Mouse (Mus musculus): ENCODE measurements around the gene Sh3glb2. TPM values are rescaled to one million over a fixed set of nuclear protein-coding genes. Genes with fewer than 3 reads are reported as not detected.

The Sh3glb2 gene
- polyA plus RNA-seq, 1 experiment from 2014 or later, result 106 TPM

- DNase-seq (ENCODE audit: low spot score), result no peak
- no peak for ATAC-seq
- H3K4me2 ChIP-seq (ENCODE audit: low read length), result no peak overlapping the region
- 59% methylated on average over 4 of the region's 4 CpGs for WGBS
- H3K27ac ChIP-seq (ENCODE audit: low read depth, low read length), result no peak overlapping the region
- no peaks in the 10 kb centered on the region for H3K9me3 ChIP-seq (replicated peaks; ENCODE audit: control insufficient read depth, low read length)
- 0 out of 2 replicates have a peak overlapping the region, but pooled peaks have one; percentile 1 for H3K9ac ChIP-seq (ENCODE audit: low read length)
- H3K36me3 ChIP-seq (ENCODE audit: control insufficient read depth, insufficient read depth, low read length), result peaks cover 36% of the 10 kb centered on the region
- no peak overlapping the region for H3K4me3 ChIP-seq (ENCODE audit: low read depth, low read length)
- H3K27me3 ChIP-seq (replicated peaks; ENCODE audit: control insufficient read depth, insufficient read depth, low read length), result no peaks in the 10 kb centered on the region
- peaks cover 4% of the 10 kb centered on the region; the same call in 1 of the 2 replicates for H3K4me1 ChIP-seq (ENCODE audit: control insufficient read depth, insufficient read depth, low read length)
Observed at GRCm38 (mm10) chr2:30356266-30356665, 2.9 kb downstream of the Sh3glb2 start.

- H3K4me3 ChIP-seq (ENCODE audit: low read depth, low read length), result no peak overlapping the region
- no peak overlapping the region for H3K27ac ChIP-seq (ENCODE audit: low read depth, low read length)
- H3K4me2 ChIP-seq (ENCODE audit: low read length), result no peak overlapping the region
- DNase-seq (ENCODE audit: low spot score) (no peak), ATAC-seq (no peak)
- H3K4me1 ChIP-seq (ENCODE audit: control insufficient read depth, insufficient read depth, low read length), result peaks cover 4% of the 10 kb centered on the region; the same call in 1 of the 2 replicates
- peaks cover 40% of the 10 kb centered on the region for H3K36me3 ChIP-seq (ENCODE audit: control insufficient read depth, insufficient read depth, low read length)
- H3K9me3 ChIP-seq (replicated peaks; ENCODE audit: control insufficient read depth, low read length), result no peaks in the 10 kb centered on the region
- WGBS, result 62% methylated on average over 4 of the region's 4 CpGs
- H3K9ac ChIP-seq (ENCODE audit: low read length), result no peak overlapping the region
- no peaks in the 10 kb centered on the region for H3K27me3 ChIP-seq (replicated peaks; ENCODE audit: control insufficient read depth, insufficient read depth, low read length)
Observed at GRCm38 (mm10) chr2:30355861-30356260, 3.3 kb downstream of the Sh3glb2 start.

- H3K27ac ChIP-seq (ENCODE audit: low read depth, low read length), result no peak overlapping the region
- DNase-seq (ENCODE audit: low spot score), result no peak
Observed at GRCm38 (mm10) chr2:30351149-30351548, 8.0 kb downstream of the Sh3glb2 start.

GRCm38 (mm10) chr2:30349196-30349595 is 9.9 kb downstream of the Sh3glb2 start:
- H3K27ac ChIP-seq (ENCODE audit: low read depth, low read length), result no peak overlapping the region
- no peak for ATAC-seq
- no peak for DNase-seq (ENCODE audit: low spot score)
- no peak overlapping the region for H3K4me3 ChIP-seq (ENCODE audit: low read depth, low read length)
- no peaks in the 10 kb centered on the region for H3K9me3 ChIP-seq (replicated peaks; ENCODE audit: control insufficient read depth, low read length)
- H3K4me2 ChIP-seq (ENCODE audit: low read length), result no peak overlapping the region
- peaks cover 97% of the 10 kb centered on the region for H3K36me3 ChIP-seq (ENCODE audit: control insufficient read depth, insufficient read depth, low read length)
- H3K9ac ChIP-seq (ENCODE audit: low read length), result no peak overlapping the region
- H3K4me1 ChIP-seq (ENCODE audit: control insufficient read depth, insufficient read depth, low read length), result no peaks in the 10 kb centered on the region
- H3K27me3 ChIP-seq (replicated peaks; ENCODE audit: control insufficient read depth, insufficient read depth, low read length), result no peaks in the 10 kb centered on the region
- WGBS, result 89% methylated on average over 6 of the region's 6 CpGs

More at GRCm38 (mm10) chr2:30351149-30351548, 8.0 kb downstream of the Sh3glb2 start:
- H3K4me1 ChIP-seq (ENCODE audit: control insufficient read depth, insufficient read depth, low read length), result no peaks in the 10 kb centered on the region
- peaks cover 86% of the 10 kb centered on the region for H3K36me3 ChIP-seq (ENCODE audit: control insufficient read depth, insufficient read depth, low read length)
- H3K9me3 ChIP-seq (replicated peaks; ENCODE audit: control insufficient read depth, low read length), result no peaks in the 10 kb centered on the region
- H3K4me3 ChIP-seq (ENCODE audit: low read depth, low read length), result no peak overlapping the region
- ATAC-seq, result no peak
- H3K4me2 ChIP-seq (ENCODE audit: low read length), result no peak overlapping the region
- H3K27me3 ChIP-seq (replicated peaks; ENCODE audit: control insufficient read depth, insufficient read depth, low read length), result no peaks in the 10 kb centered on the region
- WGBS, result 81% methylated on average over 2 of the region's 2 CpGs
- no peak overlapping the region for H3K9ac ChIP-seq (ENCODE audit: low read length)

GRCm38 (mm10) chr2:30345971-30346676 is 13.0 kb downstream of the Sh3glb2 start:
- 86% methylated on average over 7 of the region's 7 CpGs for WGBS
- no peak overlapping the region for H3K4me3 ChIP-seq (ENCODE audit: low read depth, low read length)
- H3K4me2 ChIP-seq (ENCODE audit: low read length), result no peak overlapping the region
- H3K27ac ChIP-seq (ENCODE audit: low read depth, low read length), result no peak overlapping the region
- no peak for DNase-seq (ENCODE audit: low spot score)
- H3K4me1 ChIP-seq (ENCODE audit: control insufficient read depth, insufficient read depth, low read length), result no peaks in the 10 kb centered on the region
- ATAC-seq, result no peak
- no peaks in the 10 kb centered on the region for H3K9me3 ChIP-seq (replicated peaks; ENCODE audit: control insufficient read depth, low read length)
- peaks cover 99% of the 10 kb centered on the region for H3K36me3 ChIP-seq (ENCODE audit: control insufficient read depth, insufficient read depth, low read length)
- H3K9ac ChIP-seq (ENCODE audit: low read length), result no peak overlapping the region
- no peaks in the 10 kb centered on the region for H3K27me3 ChIP-seq (replicated peaks; ENCODE audit: control insufficient read depth, insufficient read depth, low read length)

- DNase-seq (ENCODE audit: low spot score) (no peak), ATAC-seq (no peak; the same call in 1 of the 2 replicates)
- no peak overlapping the region for H3K4me2 ChIP-seq (ENCODE audit: low read length)
- no peak overlapping the region for H3K9ac ChIP-seq (ENCODE audit: low read length)
- H3K27ac ChIP-seq (ENCODE audit: low read depth, low read length), result 0 out of 2 replicates have a peak overlapping the region, but pooled peaks have one; percentile 1
- no peak overlapping the region for H3K4me3 ChIP-seq (ENCODE audit: low read depth, low read length)
- H3K27me3 ChIP-seq (replicated peaks; ENCODE audit: control insufficient read depth, insufficient read depth, low read length), result no peaks in the 10 kb centered on the region
- peaks cover 99% of the 10 kb centered on the region for H3K36me3 ChIP-seq (ENCODE audit: control insufficient read depth, insufficient read depth, low read length)
- H3K9me3 ChIP-seq (replicated peaks; ENCODE audit: control insufficient read depth, low read length), result no peaks in the 10 kb centered on the region
- H3K4me1 ChIP-seq (ENCODE audit: control insufficient read depth, insufficient read depth, low read length), result no peaks in the 10 kb centered on the region
- WGBS, result 68% methylated on average over 14 of the region's 14 CpGs
Observed at GRCm38 (mm10) chr2:30343601-30344137, 15.5 kb downstream of the Sh3glb2 start.

GRCm38 (mm10) chr2:30342544-30342943 is 16.6 kb downstream of the Sh3glb2 start:
- Histone ChIP-seq H3K27ac (ENCODE audit: low read depth, low read length) (no peak overlapping the region), H3K9ac (ENCODE audit: low read length) (no peak overlapping the region), H3K9me3 (replicated peaks; ENCODE audit: control insufficient read depth, low read length) (no peaks in the 10 kb centered on the region), H3K27me3 (replicated peaks; ENCODE audit: control insufficient read depth, insufficient read depth, low read length) (no peaks in the 10 kb centered on the region), H3K36me3 (ENCODE audit: control insufficient read depth, insufficient read depth, low read length) (peaks cover 98% of the 10 kb centered on the region), H3K4me3 (ENCODE audit: low read depth, low read length) (no peak overlapping the region), H3K4me2 (ENCODE audit: low read length) (no peak overlapping the region), H3K4me1 (ENCODE audit: control insufficient read depth, insufficient read depth, low read length) (no peaks in the 10 kb centered on the region)
- ATAC-seq (no peak), DNase-seq (ENCODE audit: low spot score) (no peak)
- 91% methylated on average over 7 of the region's 7 CpGs for WGBS

GRCm38 (mm10) chr2:30342061-30342460 is 17.1 kb downstream of the Sh3glb2 start:
- ATAC-seq, result no peak
- H3K4me1 ChIP-seq (ENCODE audit: control insufficient read depth, insufficient read depth, low read length), result no peaks in the 10 kb centered on the region
- DNase-seq (ENCODE audit: low spot score), result no peak
- no peaks in the 10 kb centered on the region for H3K9me3 ChIP-seq (replicated peaks; ENCODE audit: control insufficient read depth, low read length)
- WGBS, result 92% methylated on average over 3 of the region's 3 CpGs
- no peak overlapping the region for H3K9ac ChIP-seq (ENCODE audit: low read length)
- H3K4me2 ChIP-seq (ENCODE audit: low read length), result no peak overlapping the region
- H3K27me3 ChIP-seq (replicated peaks; ENCODE audit: control insufficient read depth, insufficient read depth, low read length), result no peaks in the 10 kb centered on the region
- no peak overlapping the region for H3K27ac ChIP-seq (ENCODE audit: low read depth, low read length)
- H3K36me3 ChIP-seq (ENCODE audit: control insufficient read depth, insufficient read depth, low read length), result peaks cover 98% of the 10 kb centered on the region
- H3K4me3 ChIP-seq (ENCODE audit: low read depth, low read length), result no peak overlapping the region

GRCm38 (mm10) chr2:30337179-30337578 is 22.0 kb downstream of the Sh3glb2 start:
- no peak overlapping the region for H3K9ac ChIP-seq (ENCODE audit: low read length)
- WGBS, result 89% methylated on average over 12 of the region's 12 CpGs

More at GRCm38 (mm10) chr2:30337179-30337578, 22.0 kb downstream of the Sh3glb2 start:
- H3K4me3 ChIP-seq (ENCODE audit: low read depth, low read length), result no peak overlapping the region
- peaks cover 98% of the 10 kb centered on the region for H3K36me3 ChIP-seq (ENCODE audit: control insufficient read depth, insufficient read depth, low read length)
- H3K27me3 ChIP-seq (replicated peaks; ENCODE audit: control insufficient read depth, insufficient read depth, low read length), result no peaks in the 10 kb centered on the region
- H3K4me1 ChIP-seq (ENCODE audit: control insufficient read depth, insufficient read depth, low read length), result no peaks in the 10 kb centered on the region
- DNase-seq (ENCODE audit: low spot score) (no peak), ATAC-seq (no peak)
- no peak overlapping the region for H3K27ac ChIP-seq (ENCODE audit: low read depth, low read length)
- H3K4me2 ChIP-seq (ENCODE audit: low read length), result no peak overlapping the region
- no peaks in the 10 kb centered on the region for H3K9me3 ChIP-seq (replicated peaks; ENCODE audit: control insufficient read depth, low read length)
